ENCODE assay signal across 8 mouse cellular contexts in the genomic region with DNA sequence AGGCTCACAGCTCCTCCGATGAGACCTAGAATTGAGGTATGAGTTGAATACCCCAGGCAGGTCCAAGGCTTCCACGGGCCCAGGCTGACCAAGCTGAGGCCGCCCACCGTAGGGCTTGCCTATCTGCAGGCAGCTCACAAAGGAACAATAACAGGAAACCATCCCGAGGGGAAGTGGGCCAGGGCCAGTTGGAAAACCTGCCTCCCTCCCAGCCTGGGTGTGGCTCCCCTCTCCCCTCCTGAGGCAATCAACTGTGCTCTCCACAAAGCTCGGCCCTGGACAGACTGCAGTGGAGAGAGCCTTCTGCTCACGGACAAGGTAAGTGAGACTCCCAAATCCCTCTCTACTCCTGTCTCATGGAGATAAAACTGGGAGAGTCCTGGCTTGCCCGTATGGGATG. TPM values are rescaled to one million over a fixed set of nuclear protein-coding genes. Genes with fewer than 3 reads are reported as not detected.
A peak's percentile ranks its signal among the peaks of the same experiment; 100 is the strongest.
DNase-seq lines count a peak whose midpoint lies in the region; ATAC-seq and TF ChIP-seq lines count a peak whose summit lies in the region.

A gene (plus strand): TSS at position 211 of the 400 bp plus-strand sequence.

- no peaks in the 10 kb centered on the region for H3K27me3 ChIP-seq in intestine, embryonic 15.5 days (replicated peaks)
- H3K27me3 ChIP-seq in limb, embryonic 15.5 days, result no peaks in the 10 kb centered on the region
- H3K27me3 ChIP-seq in midbrain, postnatal 0 days (ENCODE audit: insufficient read depth, low read length), result no peaks in the 10 kb centered on the region

- 58% methylated on average over 8 of the region's 8 CpGs for WGBS in intestine, embryonic 15.5 days
- WGBS in limb, embryonic 15.5 days, result 67% methylated on average over 8 of the region's 8 CpGs
- 78% methylated on average over 8 of the region's 8 CpGs for WGBS in midbrain, postnatal 0 days

- H3K36me3 ChIP-seq in intestine, embryonic 15.5 days, result no peaks in the 10 kb centered on the region
- no peaks in the 10 kb centered on the region for H3K36me3 ChIP-seq in limb, embryonic 15.5 days
- no peaks in the 10 kb centered on the region for H3K36me3 ChIP-seq in midbrain, postnatal 0 days (ENCODE audit: insufficient read depth, low read length)

- H3K4me2 ChIP-seq in intestine, embryonic 15.5 days (replicated peaks), result no peak within 1 kb of the TSS; the same call in 1 of the 2 replicates
- no peak within 1 kb of the TSS for H3K4me2 ChIP-seq in limb, embryonic 15.5 days
- H3K4me2 ChIP-seq in midbrain, postnatal 0 days (ENCODE audit: low read depth, low read length, poor library complexity, severe bottlenecking), result no peak within 1 kb of the TSS

- no peak within 1 kb of the TSS for H3K9ac ChIP-seq in intestine, embryonic 15.5 days
- H3K9ac ChIP-seq in limb, embryonic 15.5 days, result no peak within 1 kb of the TSS
- H3K9ac ChIP-seq in midbrain, postnatal 0 days (replicated peaks; ENCODE audit: low read length, poor library complexity, severe bottlenecking), result no peak within 1 kb of the TSS

- ATAC-seq in intestine, embryonic 15.5 days, result no peak
- ATAC-seq in limb, embryonic 15.5 days (ENCODE audit: insufficient number of reproducible peaks, low FRiP score, low TSS enrichment, low read depth), result no peak
- ATAC-seq in midbrain, postnatal 0 days (ENCODE audit: low FRiP score), result no peak
- no peak for ATAC-seq in frontal cortex, adult (ENCODE audit: low TSS enrichment)

- no peaks in the 10 kb centered on the region for H3K9me3 ChIP-seq in intestine, embryonic 15.5 days
- H3K9me3 ChIP-seq in limb, embryonic 15.5 days, result no peaks in the 10 kb centered on the region
- H3K9me3 ChIP-seq in midbrain, postnatal 0 days (ENCODE audit: low read length), result no peaks in the 10 kb centered on the region

- peaks cover 7% of the 10 kb centered on the region; the same call in 1 of the 2 replicates for H3K4me1 ChIP-seq in intestine, embryonic 15.5 days (replicated peaks)
- H3K4me1 ChIP-seq in limb, embryonic 15.5 days, result peaks cover 7% of the 10 kb centered on the region; the same call in 1 of the 2 replicates
- H3K4me1 ChIP-seq in midbrain, postnatal 0 days (ENCODE audit: insufficient read depth, low read length), result no peaks in the 10 kb centered on the region

- TF ChIP-seq CTCF in midbrain, postnatal 0 days (IDR thresholded peaks at IDR 0.05), result no peak

- no peak within 1 kb of the TSS for H3K27ac ChIP-seq in intestine, embryonic 15.5 days
- H3K27ac ChIP-seq in limb, embryonic 15.5 days, result no peak within 1 kb of the TSS
- H3K27ac ChIP-seq in midbrain, postnatal 0 days (ENCODE audit: low read depth, low read length), result no peak within 1 kb of the TSS

- no peak for DNase-seq in layer of hippocampus, postnatal 14 days (ENCODE audit: low spot score in 2 of 2)
- no peak for DNase-seq in layer of hippocampus, postnatal 25 days (ENCODE audit: extremely low spot score in 1 of 2, low spot score in 1 of 2)
- no peak for DNase-seq in gonadal fat pad, adult 2 months (ENCODE audit: low read depth)
- DNase-seq in midbrain, postnatal 0 days (ENCODE audit: low spot score), result no peak
- no peak for DNase-seq in cerebellum, adult 8-10 months

- H3K4me3 ChIP-seq in intestine, embryonic 15.5 days (replicated peaks), result peak within 1 kb of the TSS; percentile 11; the same call in 1 of the 2 replicates
- H3K4me3 ChIP-seq in limb, embryonic 15.5 days, result peak within 1 kb of the TSS; percentile 9
- H3K4me3 ChIP-seq in midbrain, postnatal 0 days (ENCODE audit: low read depth, low read length), result peak within 1 kb of the TSS; percentile 15; the same call in 1 of the 2 replicates

RNA-seq across cellular contexts. Expression of the gene that starts here (rescaled TPM):
- total RNA-seq in layer of hippocampus, postnatal 14 days (2021), result 10 to 100 TPM; 12.4 to 14.9 TPM
- 10 to 100 TPM in 1 of 2 experiments, 1 to 10 TPM in 1; 8.5 to 10.3 TPM for total RNA-seq in layer of hippocampus, postnatal 25 days (2021)
- 90.9 and 92.6 TPM in 2 replicates for polyA plus RNA-seq in gonadal fat pad, adult 2 months (2012; rRNA removed)
- 25.3 and 26.0 TPM in 2 replicates for polyA plus RNA-seq in intestine, embryonic 15.5 days (2015; fragmentation: Nextera tagmentation; extraction: Ambion mirVana)
- 31.6 and 36.5 TPM in 2 replicates for polyA plus RNA-seq in limb, embryonic 15.5 days (2015; fragmentation: Nextera tagmentation; extraction: Ambion mirVana)
- 18.6 and 22.0 TPM in 2 replicates for total RNA-seq in midbrain, postnatal 0 days (2014; rRNA removed)
- polyA plus RNA-seq in midbrain, postnatal 0 days (2015; fragmentation: Nextera tagmentation; extraction: Ambion mirVana), result 8.6 and 9.7 TPM in 2 replicates
